Mouse (Mus musculus): ENCODE measurements around the gene Gm17654.
"Not testable (repeated sequence)": the region's sequence is repeated elsewhere in the genome, so short reads cannot be mapped to it uniquely, and the experiment has no call there.

- not testable (repeated sequence) for TF ChIP-seq CTCF, EP300 (IDR thresholded peaks at IDR 0.05; ENCODE audit: low read depth)
Measured at GRCm38 (mm10) chr14:43538144-43538543, 40.8 kb downstream of the Gm17654 start.

All from liver, postnatal 0 days (tissue).